Mouse (Mus musculus) small intestine, adult 2 months (tissue): Measurements from ENCODE around the gene Sox14.

ENCODE experiments used
- CTCF ChIP-seq: fragments of 200-500 bp; IDR thresholded peaks from 2 replicates; pipeline ENCODE4 v1.5.1; 2012; ENCODE audit warnings: low read depth, mild to moderate bottlenecking, control low read depth, inconsistent platforms, low read length, moderate library complexity, mixed read lengths; ENCODE audit not compliant: insufficient replicate concordance, insufficient read length; ENCODE audit errors: extremely low read depth
- POLR2A ChIP-seq: fragments of 200-500 bp; IDR thresholded peaks from 2 replicates; pipeline ENCODE4 v1.6.1; 2012; ENCODE audit warnings: low read depth, mild to moderate bottlenecking, control low read depth, inconsistent platforms, low read length, moderate library complexity

DNA sequence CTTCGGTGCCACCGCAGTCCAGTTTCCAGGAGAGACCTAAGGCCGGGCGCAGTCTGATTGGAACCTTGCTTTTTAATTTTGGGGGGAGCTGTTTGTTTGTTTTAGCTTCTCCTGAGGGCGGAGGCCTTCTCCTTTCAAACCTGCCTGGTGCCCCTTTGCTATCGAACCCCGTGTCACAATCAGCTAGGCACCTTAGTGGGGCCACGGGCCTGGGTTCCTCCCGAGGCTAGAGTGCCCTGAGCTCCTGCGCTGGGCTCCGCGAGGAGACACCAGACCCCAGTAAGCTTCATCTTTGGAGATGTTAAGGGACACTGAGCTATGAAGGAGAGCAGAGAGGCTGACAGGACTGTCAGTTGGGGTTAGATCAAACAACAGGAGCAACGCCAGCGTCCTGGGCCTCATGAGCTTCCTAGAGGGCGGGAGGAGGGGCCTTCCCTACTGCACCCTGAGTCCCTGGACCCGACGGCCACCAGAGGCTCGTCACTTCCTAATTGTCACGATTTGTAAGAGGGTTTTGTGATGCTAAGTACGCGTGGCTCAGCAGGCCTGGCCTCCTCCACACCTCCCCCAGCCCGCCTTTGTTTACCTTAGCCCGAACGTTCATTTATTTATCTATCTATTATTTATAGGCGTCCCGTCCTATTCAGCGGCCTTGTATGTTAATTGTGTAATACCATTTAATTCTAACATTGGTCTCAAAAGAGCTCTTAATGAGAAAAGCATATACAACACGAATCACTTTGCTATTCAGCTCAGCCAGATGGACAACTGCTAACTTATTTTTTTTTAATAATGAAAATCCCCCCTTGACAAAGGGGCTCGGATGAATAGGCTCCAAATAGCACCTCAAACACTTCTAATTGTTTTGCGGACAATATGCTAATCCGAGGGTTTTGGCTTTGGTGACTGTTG is 3.5 kb downstream of the Sox14 start:
- no peak for TF ChIP-seq POLR2A
- TF ChIP-seq CTCF, result no peak
